Mouse (Mus musculus): ENCODE measurements around the gene Dnah2.

- TF ChIP-seq POLR2A (IDR thresholded peaks at IDR 0.05; ENCODE audit: borderline replicate concordance, control insufficient read depth, low read depth, low read length) (no peak), CTCF (IDR thresholded peaks at IDR 0.05; ENCODE audit: control insufficient read depth, insufficient read depth, low read length) (no peak)
Measured at GRCm38 (mm10) chr11:69472687-69473086, 76.2 kb downstream of the Dnah2 start.
